In the genomic region with DNA sequence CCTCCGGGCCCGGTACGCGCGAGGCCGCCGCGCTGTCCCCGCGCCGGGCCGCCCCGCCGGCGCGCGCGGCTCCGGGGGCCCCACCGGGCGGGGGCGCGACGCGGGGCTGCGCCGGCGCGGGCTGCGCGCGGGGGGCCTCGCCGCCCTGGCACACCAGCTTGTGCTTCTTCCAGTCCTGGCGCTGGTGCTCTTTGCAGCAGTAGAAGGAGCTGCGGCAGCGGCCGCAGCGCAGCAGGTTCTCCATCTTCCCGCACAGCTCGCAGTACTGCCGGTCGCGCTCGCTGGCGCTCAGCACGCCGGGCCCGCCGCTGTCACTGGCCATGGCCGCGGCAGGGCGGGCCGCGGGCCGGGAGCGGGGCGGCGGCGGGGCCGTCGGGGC, we compare ENCODE assay signal across 8 mouse cellular contexts. TPM values are rescaled to one million over a fixed set of nuclear protein-coding genes. Genes with fewer than 3 reads are reported as not detected.
DNase-seq lines count a peak whose midpoint lies in the region; ATAC-seq and TF ChIP-seq lines count a peak whose summit lies in the region.

No protein-coding gene starts in this region.

- WGBS in kidney, embryonic 16.5 days = under 1% methylated on average over 18 of the region's 62 CpGs
- under 1% methylated on average over 31 of the region's 62 CpGs for WGBS in midbrain, embryonic 11.5 days

- no peak; the same call in 1 of the 2 replicates for ATAC-seq in kidney, embryonic 16.5 days (ENCODE audit: low FRiP score, low TSS enrichment)
- ATAC-seq in inflammation-experienced regulatory T-cells, adult 6 months = peak; percentile 9
- ATAC-seq in midbrain, embryonic 11.5 days (ENCODE audit: low FRiP score) = peak; percentile 43

- peak overlapping the region; percentile 94 for H3K4me3 ChIP-seq in kidney, embryonic 16.5 days (ENCODE audit: low read length)
- H3K4me3 ChIP-seq in ES-E14 (ENCODE audit: insufficient read depth in 1 of 2, low read depth in 1 of 2, low read length in 2 of 2, poor library complexity in 1 of 2, severe bottlenecking in 1 of 2) = peak overlapping the region; percentile 68 to 91
- peak overlapping the region; percentile 96 for H3K4me3 ChIP-seq in cortical plate, adult 2 months (ENCODE audit: insufficient read depth, low read length)
- peak overlapping the region; percentile 88 for H3K4me3 ChIP-seq in midbrain, embryonic 11.5 days (ENCODE audit: low read depth, low read length)

- TF ChIP-seq CTCF in cortical plate, adult 2 months (IDR thresholded peaks at IDR 0.05; ENCODE audit: extremely low read depth, insufficient read depth, low read length) = no peak

- H3K27ac ChIP-seq in kidney, embryonic 16.5 days (ENCODE audit: low read length) = peak overlapping the region; percentile 98
- no peak overlapping the region for H3K27ac ChIP-seq in ES-E14 (ENCODE audit: insufficient read depth, low read depth, low read length, poor library complexity, severe bottlenecking)
- H3K27ac ChIP-seq in cortical plate, adult 2 months (ENCODE audit: insufficient read depth, low read length) = peak overlapping the region; percentile 72; the same call in 1 of the 2 replicates
- peak overlapping the region; percentile 91 for H3K27ac ChIP-seq in midbrain, embryonic 11.5 days (ENCODE audit: low read depth, low read length)

- H3K4me1 ChIP-seq in kidney, embryonic 16.5 days (ENCODE audit: insufficient read depth, low read length) = peaks cover 30% of the 10 kb centered on the region
- peaks cover 2 to 12% of the 10 kb centered on the region in 2 experiments; a peak in 2 of 4 replicates for H3K4me1 ChIP-seq in ES-E14 (ENCODE audit: control insufficient read depth in 2 of 2, insufficient read depth in 2 of 2, low read length in 2 of 2, poor library complexity in 1 of 2)
- peaks cover 7% of the 10 kb centered on the region for H3K4me1 ChIP-seq in cortical plate, adult 2 months (ENCODE audit: control insufficient read depth, insufficient read depth, low read length)
- H3K4me1 ChIP-seq in midbrain, embryonic 11.5 days (ENCODE audit: control insufficient read depth, insufficient read depth, low read length) = peaks cover 26% of the 10 kb centered on the region

- no peaks in the 10 kb centered on the region for H3K27me3 ChIP-seq in kidney, embryonic 16.5 days (ENCODE audit: insufficient read depth, low read length)
- H3K27me3 ChIP-seq in midbrain, embryonic 11.5 days (ENCODE audit: control insufficient read depth, insufficient read depth, low read length) = no peaks in the 10 kb centered on the region

- peak; percentile 28; the same call in 1 of the 2 replicates for TF ChIP-seq POLR2A in cortical plate, adult 2 months (IDR thresholded peaks at IDR 0.05; ENCODE audit: extremely low read depth, insufficient read depth, low read length)

- no peaks in the 10 kb centered on the region for H3K36me3 ChIP-seq in kidney, embryonic 16.5 days (ENCODE audit: insufficient read depth, low read length)
- H3K36me3 ChIP-seq in ES-E14 (ENCODE audit: control insufficient read depth, insufficient read depth, low read length, poor library complexity, severe bottlenecking) = no peaks in the 10 kb centered on the region
- no peaks in the 10 kb centered on the region for H3K36me3 ChIP-seq in midbrain, embryonic 11.5 days (ENCODE audit: control insufficient read depth, insufficient read depth, low read length)

- peak overlapping the region; percentile 71 for H3K4me2 ChIP-seq in kidney, embryonic 16.5 days (replicated peaks; ENCODE audit: low read depth, low read length)
- peak overlapping the region; percentile 68 for H3K4me2 ChIP-seq in midbrain, embryonic 11.5 days

- in situ Hi-C loops in ES-E14 (cut with MboI; ENCODE audit: low sequenced_read_pairs in 2 of 2, unreplicated experiment in 2 of 2) = no loop called here

- peak overlapping the region; percentile 96 for H3K9ac ChIP-seq in kidney, embryonic 16.5 days (replicated peaks; ENCODE audit: low read length)
- peak overlapping the region; percentile 82 for H3K9ac ChIP-seq in ES-E14 (ENCODE audit: insufficient read depth, low read depth, low read length, poor library complexity, severe bottlenecking)
- H3K9ac ChIP-seq in midbrain, embryonic 11.5 days (ENCODE audit: low read length) = peak overlapping the region; percentile 96

- no peaks in the 10 kb centered on the region for H3K9me3 ChIP-seq in kidney, embryonic 16.5 days (ENCODE audit: low read length)
- no peaks in the 10 kb centered on the region for H3K9me3 ChIP-seq in ES-E14 (ENCODE audit: control insufficient read depth, insufficient read depth, low read depth, low read length)
- no peaks in the 10 kb centered on the region for H3K9me3 ChIP-seq in midbrain, embryonic 11.5 days (ENCODE audit: control insufficient read depth, low read length)

- no peak for DNase-seq in kidney, postnatal 14 days
- no peak for DNase-seq in ES-E14 (ENCODE audit: low read depth, low spot score)
- peak; percentile 90 for DNase-seq in midbrain, embryonic 11.5 days (ENCODE audit: low spot score, missing footprints)
- peak; percentile 56 for DNase-seq in thymus, postnatal 4 days
- DNase-seq in Muller cell, postnatal 12 days (ENCODE audit: inconsistent ontology term) = no peak

TF ChIP-seq in ES-E14, 5 proteins besides CTCF, POLR2A, EP300 and RAD21:
- TF ChIP-seq ZNF384 (IDR thresholded peaks at IDR 0.05; ENCODE audit: low read depth, low read length) = no peak
- TF ChIP-seq MAFK (IDR thresholded peaks at IDR 0.05; ENCODE audit: insufficient read depth, low read depth, low read length) = no peak
- no peak for TF ChIP-seq CHD2 (IDR thresholded peaks at IDR 0.05; ENCODE audit: low read depth, low read length)
- no peak for TF ChIP-seq ZC3H11A (IDR thresholded peaks at IDR 0.05; ENCODE audit: borderline replicate concordance, low read depth, low read length)
- no peak for TF ChIP-seq HCFC1 (IDR thresholded peaks at IDR 0.05; ENCODE audit: borderline replicate concordance, insufficient read depth, low read length)

RNA-seq across cellular contexts. Expression of a gene that starts 0.4 kb away (rescaled TPM):
- polyA plus RNA-seq in kidney, embryonic 16.5 days (2015; fragmentation: Nextera tagmentation; extraction: Ambion mirVana) = 9.0 and 10.3 TPM in 2 replicates
- 13.1 and 15.8 TPM in 2 replicates for total RNA-seq in ES-E14 (2012; rRNA removed)
- polyA plus RNA-seq in cortical plate, adult 2 months (2012; rRNA removed) = 59.4 and 62.0 TPM in 2 replicates
- polyA plus RNA-seq in inflammation-experienced regulatory T-cells, adult 6 months (2017; shearing (Covaris generic)) = 10 to 100 TPM in 2 of 3 experiments, 1 to 10 TPM in 1; 9.8 to 12.4 (median 12.0) TPM
- polyA plus RNA-seq in midbrain, embryonic 11.5 days (2014; fragmentation: Nextera tagmentation; extraction: Ambion mirVana) = 18.5 and 21.0 TPM in 2 replicates

RNA-seq across cellular contexts. Expression of a gene that starts 51.0 kb away (rescaled TPM):
- 9.1 and 9.8 TPM in 2 replicates for polyA plus RNA-seq in kidney, embryonic 16.5 days (2015; fragmentation: Nextera tagmentation; extraction: Ambion mirVana)
- 10.7 and 16.8 TPM in 2 replicates for total RNA-seq in ES-E14 (2012; rRNA removed)
- polyA plus RNA-seq in cortical plate, adult 2 months (2012; rRNA removed) = 16.3 and 17.3 TPM in 2 replicates
- polyA plus RNA-seq in inflammation-experienced regulatory T-cells, adult 6 months (2017; shearing (Covaris generic)) = 1 to 10 TPM; 5.9 to 7.6 (median 7.4) TPM
- polyA plus RNA-seq in midbrain, embryonic 11.5 days (2014; fragmentation: Nextera tagmentation; extraction: Ambion mirVana) = 12.5 and 14.1 TPM in 2 replicates

RNA-seq across cellular contexts. Expression of a gene that starts 51.2 kb away (rescaled TPM):
- polyA plus RNA-seq in kidney, embryonic 16.5 days (2015; fragmentation: Nextera tagmentation; extraction: Ambion mirVana) = 7.8 and 8.1 TPM in 2 replicates
- 12.8 and 16.8 TPM in 2 replicates for total RNA-seq in ES-E14 (2012; rRNA removed)
- polyA plus RNA-seq in cortical plate, adult 2 months (2012; rRNA removed) = 14.6 and 16.3 TPM in 2 replicates
- polyA plus RNA-seq in inflammation-experienced regulatory T-cells, adult 6 months (2017; shearing (Covaris generic)) = 1 to 10 TPM; 5.8 to 8.6 (median 6.9) TPM
- polyA plus RNA-seq in midbrain, embryonic 11.5 days (2014; fragmentation: Nextera tagmentation; extraction: Ambion mirVana) = 7.1 and 7.2 TPM in 2 replicates

Comparison
In these comparisons a context has a peak if more than half of its experiments do, and no peak if none do; other contexts are left out.
1. DNase-seq: peak in midbrain, embryonic 11.5 days (single experiment) and thymus, postnatal 4 days (single experiment); none in kidney, postnatal 14 days (single experiment), ES-E14 (single experiment) and Muller cell, postnatal 12 days (single experiment).
2. Peak in every context shown above with its lines, with median percentiles within 50 percentile points of each other: H3K4me3 ChIP-seq and H3K9ac ChIP-seq.